Mouse (Mus musculus) kidney, postnatal 0 days (tissue): ENCODE results near the gene March6. TPM values are rescaled to one million over a fixed set of nuclear protein-coding genes. Genes with fewer than 3 reads are reported as not detected.
A peak's percentile ranks its signal among the peaks of the same experiment; 100 is the strongest.

Experiments
- ATAC-seq: fragments of 200-750 bp; cut with Nextera tagmentation; replicated peaks from 2 replicates; pipeline ENCODE4 v1.8.0; 2017; ENCODE audit warnings: low read depth, moderate number of reproducible peaks, moderate TSS enrichment, moderate library complexity; ENCODE audit not compliant: low FRiP score
- DNase-seq: peaks from one replicate; pipeline ENCODE4 v3.0.0-alpha.2; 2016; ENCODE audit warnings: low spot score
- H3K27ac ChIP-seq: fragments of 300-500 bp; sonication (generic); 2 replicates; pipeline ENCODE4 v1.5.1; 2014; ENCODE audit warnings: mild to moderate bottlenecking
- H3K27me3 ChIP-seq: fragments of 300-500 bp; sonication (generic); 2 replicates; pipeline ENCODE4 v1.6.1; 2014; ENCODE audit warnings: low read length, mixed read lengths; ENCODE audit not compliant: insufficient read depth
- H3K36me3 ChIP-seq: fragments of 300-500 bp; sonication (generic); 2 replicates; pipeline ENCODE4 v1.6.1; 2014; ENCODE audit warnings: low read length, mixed read lengths; ENCODE audit not compliant: insufficient read depth
- H3K4me1 ChIP-seq: fragments of 300-500 bp; sonication (generic); replicated peaks from 2 replicates; pipeline ENCODE4 v1.6.1; 2014; ENCODE audit warnings: antibody characterized with exemption, low read length, mixed read lengths; ENCODE audit not compliant: insufficient read depth
- H3K4me2 ChIP-seq: fragments of 300-500 bp; sonication (generic); 2 replicates; pipeline ENCODE4 v1.6.1; 2014; ENCODE audit warnings: mild to moderate bottlenecking, low read length, moderate library complexity, mixed read lengths
- H3K4me3 ChIP-seq: fragments of 300-500 bp; sonication (generic); replicated peaks from 2 replicates; pipeline ENCODE4 v1.5.1; 2014; ENCODE audit warnings: low read depth, low read length
- H3K9ac ChIP-seq: fragments of 300-500 bp; sonication (generic); 2 replicates; pipeline ENCODE4 v1.6.1; 2014; ENCODE audit warnings: low read depth, low read length
- H3K9me3 ChIP-seq: fragments of 300-500 bp; sonication (generic); replicated peaks from 2 replicates; pipeline ENCODE4 v1.6.1; 2016; ENCODE audit warnings: low read length, inconsistent platforms, mixed read lengths
- CTCF ChIP-seq: IDR thresholded peaks from 2 replicates; pipeline ENCODE4 v1.5.1; 2016; ENCODE audit warnings: antibody characterized with exemption, low read depth, mild to moderate bottlenecking, moderate library complexity
- WGBS: fragments of 180-500 bp; shearing (Covaris S2); extraction: QIAGEN DNeasy Blood & Tissue Kit; methylation state at CpG from one replicate; pipeline ENCODE4 v1.1.7; 2014; 5-methylcytosine and 5-hydroxymethylcytosine counted together
- polyA plus RNA-seq: library from polyadenylated mRNA; unstranded; fragments of >200 nt; fragmentation: Nextera tagmentation; extraction: Ambion mirVana; gene quantifications from 2 replicates; pipeline ENCODE4 v1.2.1, GENCODE M21; 2015

March6 gene
- polyA plus RNA-seq, 1 experiment from 2014 or later: 24.9 TPM

DNA sequence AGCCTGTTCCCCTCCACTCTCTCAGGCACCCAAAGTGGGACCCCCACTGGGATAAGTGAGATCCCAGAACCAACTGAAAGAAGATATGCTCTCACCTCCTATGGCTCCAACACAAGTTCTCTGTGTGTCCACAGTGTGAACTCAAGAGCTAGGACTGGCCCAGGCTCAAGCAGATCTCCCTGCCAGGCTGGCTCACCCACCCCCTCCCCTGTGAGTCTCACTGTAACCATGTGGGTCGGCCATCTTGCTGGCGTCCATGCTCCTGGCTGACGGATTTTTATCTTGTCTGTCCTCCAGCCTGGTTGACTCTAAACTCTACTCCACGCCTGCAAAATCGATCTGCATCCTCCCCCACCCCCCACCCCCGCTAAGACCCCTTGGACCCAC is 113.5 kb downstream of the March6 start:
- Histone ChIP-seq H3K36me3 (no peaks in the 10 kb centered on the region), H3K4me2 (no peak overlapping the region), H3K27me3 (no peaks in the 10 kb centered on the region), H3K9me3 (no peaks in the 10 kb centered on the region), H3K9ac (no peak overlapping the region), H3K4me3 (no peak overlapping the region), H3K4me1 (no peaks in the 10 kb centered on the region), H3K27ac (no peak overlapping the region)
- ATAC-seq (no peak), DNase-seq (no peak)
- TF ChIP-seq CTCF: no peak
- 71% methylated on average over 6 of the region's 6 CpGs for WGBS

DNA sequence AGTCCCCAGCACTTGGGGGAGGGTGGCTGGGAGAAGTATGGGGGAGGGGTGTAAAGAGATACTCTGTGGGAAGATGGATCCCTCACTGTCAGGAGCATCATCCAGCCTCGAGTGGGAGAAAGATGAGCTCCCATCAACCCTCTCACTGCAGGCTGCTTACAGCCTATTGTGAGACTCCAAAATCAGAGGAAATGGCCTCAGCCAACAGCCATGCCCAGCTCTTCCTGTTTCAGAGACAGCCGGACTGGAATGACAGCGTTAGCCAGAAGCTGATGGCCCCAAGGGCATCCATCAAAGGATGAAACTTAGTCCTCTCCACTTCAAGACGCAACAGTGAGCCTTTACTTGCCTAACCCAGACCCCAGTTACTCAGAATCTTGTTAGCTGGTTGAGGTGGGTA is 115.7 kb downstream of the March6 start:
- H3K36me3 ChIP-seq: no peaks in the 10 kb centered on the region
- peak overlapping the region; percentile 55 for H3K27ac ChIP-seq
- no peak overlapping the region for H3K9ac ChIP-seq
- no peaks in the 10 kb centered on the region for H3K4me1 ChIP-seq
- no peaks in the 10 kb centered on the region for H3K27me3 ChIP-seq
- TF ChIP-seq CTCF: no peak
- no peak overlapping the region for H3K4me3 ChIP-seq
- H3K4me2 ChIP-seq: no peak overlapping the region
- H3K9me3 ChIP-seq: no peaks in the 10 kb centered on the region
- DNase-seq: no peak
- WGBS: 50% methylated on average over 4 of the region's 4 CpGs
- ATAC-seq: no peak

DNA sequence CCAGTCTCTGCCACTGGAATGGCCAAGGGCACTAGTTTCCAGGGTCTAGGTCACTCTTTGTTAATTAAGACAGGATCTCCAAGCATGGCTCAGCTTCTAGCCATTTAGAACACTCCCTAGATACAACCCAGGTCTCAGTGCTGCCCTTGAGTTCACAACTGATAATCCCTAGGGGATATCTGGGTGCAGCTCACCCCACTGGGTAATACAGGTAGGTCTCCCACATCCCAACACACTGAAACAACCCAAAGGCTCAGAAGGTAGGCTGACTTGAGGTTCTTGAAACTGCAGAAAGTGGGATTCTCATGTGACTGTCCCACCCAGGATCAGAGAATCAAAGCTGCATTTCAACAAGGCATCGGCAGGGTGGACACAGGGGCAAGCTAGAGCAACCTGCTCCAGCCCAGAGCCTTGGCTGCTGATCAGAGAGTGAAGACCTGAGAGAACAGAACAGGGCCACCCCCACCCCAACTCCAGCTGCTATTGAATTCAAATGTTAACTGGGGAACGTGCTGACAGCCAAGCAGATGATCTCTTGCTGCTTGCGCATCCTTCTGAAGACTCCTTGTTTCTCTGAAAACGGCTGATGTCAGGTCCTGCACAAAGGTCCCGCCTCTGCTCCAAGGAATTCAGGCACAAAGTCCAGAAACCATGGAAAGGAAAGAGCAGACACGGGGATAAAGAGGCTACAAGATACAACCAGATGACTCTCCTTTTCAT is 116.5 kb downstream of the March6 start:
- Histone ChIP-seq H3K9me3 (no peaks in the 10 kb centered on the region), H3K4me3 (no peak overlapping the region), H3K9ac (no peak overlapping the region), H3K27me3 (no peaks in the 10 kb centered on the region), H3K4me2 (no peak overlapping the region), H3K36me3 (no peaks in the 10 kb centered on the region), H3K27ac (peak overlapping the region; percentile 55; the same call in 1 of the 2 replicates), H3K4me1 (no peaks in the 10 kb centered on the region)
- peak; percentile 67; the same call in 1 of the 2 replicates for ATAC-seq
- no peak for DNase-seq
- 56% methylated on average over 6 of the region's 6 CpGs for WGBS
- no peak for TF ChIP-seq CTCF

DNA sequence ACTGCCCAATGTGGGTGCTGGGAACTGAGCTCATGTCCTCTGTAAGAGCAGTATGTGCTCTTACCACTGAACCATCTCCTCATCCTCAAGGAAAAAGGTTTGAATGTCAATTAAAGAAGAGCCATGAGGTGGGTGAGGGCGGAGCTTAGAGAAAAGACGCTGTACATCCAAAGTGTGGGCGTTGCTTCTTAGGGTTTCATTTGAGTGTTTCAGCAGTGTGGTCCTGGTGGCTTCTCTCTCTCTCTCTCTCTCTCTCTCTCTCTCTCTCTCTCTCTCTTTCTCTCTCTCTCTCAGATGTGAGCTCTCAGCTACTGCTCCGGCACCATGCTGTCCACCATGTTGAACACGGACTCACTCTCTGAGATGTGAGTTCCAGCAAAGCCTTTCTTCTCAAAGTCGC is 117.2 kb downstream of the March6 start:
- TF ChIP-seq CTCF: no peak
- DNase-seq (no peak), ATAC-seq (no peak)
- Histone ChIP-seq H3K27me3 (no peaks in the 10 kb centered on the region), H3K9ac (no peak overlapping the region), H3K9me3 (no peaks in the 10 kb centered on the region), H3K36me3 (no peaks in the 10 kb centered on the region), H3K4me3 (no peak overlapping the region), H3K4me2 (no peak overlapping the region), H3K27ac (no peak overlapping the region), H3K4me1 (no peaks in the 10 kb centered on the region)
- 89% methylated on average over 6 of the region's 6 CpGs for WGBS

GRCm38 (mm10) chr15:31412933-31413332 is 117.9 kb downstream of the March6 start:
- Histone ChIP-seq H3K9ac (no peak overlapping the region), H3K9me3 (no peaks in the 10 kb centered on the region), H3K36me3 (no peaks in the 10 kb centered on the region), H3K4me2 (no peak overlapping the region), H3K27ac (no peak overlapping the region), H3K4me1 (no peaks in the 10 kb centered on the region), H3K27me3 (no peaks in the 10 kb centered on the region), H3K4me3 (no peak overlapping the region)
- DNase-seq (peak; percentile 22), ATAC-seq (no peak)
- no peak for TF ChIP-seq CTCF
- 39% methylated on average over 3 of the region's 3 CpGs for WGBS

- H3K4me2 ChIP-seq: no peak overlapping the region
- H3K27ac ChIP-seq: no peak overlapping the region
- no peaks in the 10 kb centered on the region for H3K9me3 ChIP-seq
- WGBS: 78% methylated on average over 6 of the region's 6 CpGs
- no peak overlapping the region for H3K9ac ChIP-seq
- no peaks in the 10 kb centered on the region for H3K27me3 ChIP-seq
- TF ChIP-seq CTCF: no peak
- no peak overlapping the region for H3K4me3 ChIP-seq
- ATAC-seq: no peak
- no peak for DNase-seq
- H3K36me3 ChIP-seq: no peaks in the 10 kb centered on the region
- H3K4me1 ChIP-seq: no peaks in the 10 kb centered on the region
These were observed 118.4 kb downstream of the March6 start for GRCm38 (mm10) chr15:31412436-31412835.

- H3K4me3 ChIP-seq: no peak overlapping the region
- H3K9ac ChIP-seq: no peak overlapping the region
- H3K36me3 ChIP-seq: no peaks in the 10 kb centered on the region
- peak; percentile 92 for ATAC-seq
- TF ChIP-seq CTCF: no peak
- no peaks in the 10 kb centered on the region for H3K4me1 ChIP-seq
- no peak overlapping the region for H3K4me2 ChIP-seq
- peak overlapping the region; percentile 72 for H3K27ac ChIP-seq
- peak; percentile 65 for DNase-seq
- H3K9me3 ChIP-seq: no peaks in the 10 kb centered on the region
- 54% methylated on average over 4 of the region's 4 CpGs for WGBS
- H3K27me3 ChIP-seq: no peaks in the 10 kb centered on the region
These were observed 123.4 kb downstream of the March6 start for GRCm38 (mm10) chr15:31407490-31407889.
